Mouse (Mus musculus) ES-Bruce4 (cell line): Measurements from ENCODE around the gene Gm49392. TPM values are rescaled to one million over a fixed set of nuclear protein-coding genes. Genes with fewer than 3 reads are reported as not detected.

Experiments used
- H3K27ac ChIP-seq: 2 replicates; pipeline ENCODE4 v1.5.1; 2012; ENCODE audit warnings: low read length, inconsistent platforms; ENCODE audit not compliant: insufficient read depth
- H3K27me3 ChIP-seq: 2 replicates; pipeline ENCODE4 v1.6.1; 2012; ENCODE audit warnings: mild to moderate bottlenecking, low read length, inconsistent platforms; ENCODE audit not compliant: control insufficient read depth, poor library complexity, insufficient read depth, severe bottlenecking
- H3K36me3 ChIP-seq: 2 replicates; pipeline ENCODE4 v1.6.1; 2012; ENCODE audit warnings: inconsistent platforms, mild to moderate bottlenecking, low read length, moderate library complexity; ENCODE audit not compliant: control insufficient read depth, poor library complexity, insufficient read depth, severe bottlenecking
- H3K4me1 ChIP-seq: one replicate; pipeline ENCODE4 v1.8.1; 2011; ENCODE audit warnings: low read length; ENCODE audit not compliant: control insufficient read depth, insufficient read depth
- H3K4me3 ChIP-seq: 2 replicates; pipeline ENCODE4 v1.5.1; 2011; ENCODE audit warnings: low read depth, mild to moderate bottlenecking, low read length
- H3K9ac ChIP-seq: 2 replicates; pipeline ENCODE4 v1.6.1; 2012; ENCODE audit warnings: low read depth, mild to moderate bottlenecking, inconsistent platforms; ENCODE audit not compliant: poor library complexity, severe bottlenecking
- H3K9me3 ChIP-seq: replicated peaks from 2 replicates; pipeline ENCODE4 v1.6.1; 2012; ENCODE audit warnings: mild to moderate bottlenecking, low read length, inconsistent platforms; ENCODE audit not compliant: control insufficient read depth, poor library complexity, insufficient read depth, severe bottlenecking
- CTCF ChIP-seq: IDR thresholded peaks from one replicate; pipeline ENCODE4 v1.8.1; 2011; ENCODE audit warnings: low read depth, low read length
- EP300 ChIP-seq: IDR thresholded peaks from 2 replicates; pipeline ENCODE4 v1.6.1; 2011; ENCODE audit warnings: low read depth, low read length; ENCODE audit not compliant: insufficient read depth
- POLR2A ChIP-seq: IDR thresholded peaks from one replicate; pipeline ENCODE4 v1.8.1; 2011; ENCODE audit warnings: low read length; ENCODE audit not compliant: insufficient read depth
- polyA plus RNA-seq: library from polyadenylated mRNA; stranded (reverse); fragments of >200 nt; gene quantifications from 2 replicates; pipeline ENCODE4 v1.2.4, GENCODE M21; 2011; ENCODE audit warnings: low read depth; ENCODE audit not compliant: missing spikeins, insufficient read depth, insufficient read length

The Gm49392 gene
- polyA plus RNA-seq, 1 experiment: not detected

GRCm38 (mm10) chr13:60842703-60843102 is 54.0 kb downstream of the Gm49392 start:
- no peak for TF ChIP-seq CTCF
- TF ChIP-seq EP300: no peak
- TF ChIP-seq POLR2A: no peak
- H3K27ac ChIP-seq: no peak overlapping the region
- H3K27me3 ChIP-seq: no peaks in the 10 kb centered on the region
- no peak overlapping the region for H3K9ac ChIP-seq
- H3K4me1 ChIP-seq: no peaks in the 10 kb centered on the region
- H3K36me3 ChIP-seq: no peaks in the 10 kb centered on the region
- H3K4me3 ChIP-seq: no peak overlapping the region
- no peaks in the 10 kb centered on the region for H3K9me3 ChIP-seq

- Histone ChIP-seq H3K4me3 (no peak overlapping the region), H3K36me3 (no peaks in the 10 kb centered on the region), H3K27ac (no peak overlapping the region), H3K9ac (no peak overlapping the region), H3K9me3 (no peaks in the 10 kb centered on the region), H3K27me3 (no peaks in the 10 kb centered on the region), H3K4me1 (no peaks in the 10 kb centered on the region)
- TF ChIP-seq EP300: no peak
- no peak for TF ChIP-seq CTCF
- no peak for TF ChIP-seq POLR2A
These were observed 57.3 kb downstream of the Gm49392 start for GRCm38 (mm10) chr13:60839353-60839902.

GRCm38 (mm10) chr13:60826052-60826451 is 70.6 kb downstream of the Gm49392 start:
- Histone ChIP-seq H3K9me3 (no peaks in the 10 kb centered on the region), H3K27ac (no peak overlapping the region), H3K9ac (no peak overlapping the region), H3K4me3 (no peak overlapping the region), H3K27me3 (no peaks in the 10 kb centered on the region), H3K36me3 (no peaks in the 10 kb centered on the region), H3K4me1 (no peaks in the 10 kb centered on the region)
- peak; percentile 24 for TF ChIP-seq CTCF
- no peak for TF ChIP-seq POLR2A

- TF ChIP-seq EP300: no peak
- no peak overlapping the region for H3K9ac ChIP-seq
- H3K27me3 ChIP-seq: no peaks in the 10 kb centered on the region
- H3K4me1 ChIP-seq: no peaks in the 10 kb centered on the region
- H3K4me3 ChIP-seq: no peak overlapping the region
- H3K27ac ChIP-seq: no peak overlapping the region
- no peaks in the 10 kb centered on the region for H3K9me3 ChIP-seq
- H3K36me3 ChIP-seq: no peaks in the 10 kb centered on the region
These were observed 76.1 kb downstream of the Gm49392 start for GRCm38 (mm10) chr13:60820486-60821175.

- Histone ChIP-seq H3K27ac (no peak overlapping the region), H3K9ac (no peak overlapping the region), H3K27me3 (no peaks in the 10 kb centered on the region), H3K36me3 (no peaks in the 10 kb centered on the region), H3K4me3 (no peak overlapping the region), H3K9me3 (no peaks in the 10 kb centered on the region), H3K4me1 (no peaks in the 10 kb centered on the region)
- TF ChIP-seq POLR2A: no peak
- no peak for TF ChIP-seq EP300
- TF ChIP-seq CTCF: peak; percentile 74
These were observed 77.2 kb downstream of the Gm49392 start for GRCm38 (mm10) chr13:60819469-60819868.

GRCm38 (mm10) chr13:60813722-60814121 is 83.0 kb downstream of the Gm49392 start:
- no peaks in the 10 kb centered on the region for H3K4me1 ChIP-seq
- no peak overlapping the region for H3K4me3 ChIP-seq

More at GRCm38 (mm10) chr13:60813722-60814121, 83.0 kb downstream of the Gm49392 start:
- no peaks in the 10 kb centered on the region for H3K27me3 ChIP-seq
- no peak overlapping the region for H3K9ac ChIP-seq
- no peaks in the 10 kb centered on the region for H3K9me3 ChIP-seq
- H3K27ac ChIP-seq: no peak overlapping the region
- TF ChIP-seq EP300: no peak
- TF ChIP-seq POLR2A: no peak
- TF ChIP-seq CTCF: no peak
- no peaks in the 10 kb centered on the region for H3K36me3 ChIP-seq
